Mouse (Mus musculus): ENCODE measurements around the gene Gata1. TPM values are rescaled to one million over a fixed set of nuclear protein-coding genes. Genes with fewer than 3 reads are reported as not detected.
"Not testable (repeated sequence)": the region's sequence is repeated elsewhere in the genome, so short reads cannot be mapped to it uniquely, and the experiment has no call there.

Gata1 gene
- polyA plus RNA-seq, 1 experiment from 2014 or later: 0.08 TPM

DNA sequence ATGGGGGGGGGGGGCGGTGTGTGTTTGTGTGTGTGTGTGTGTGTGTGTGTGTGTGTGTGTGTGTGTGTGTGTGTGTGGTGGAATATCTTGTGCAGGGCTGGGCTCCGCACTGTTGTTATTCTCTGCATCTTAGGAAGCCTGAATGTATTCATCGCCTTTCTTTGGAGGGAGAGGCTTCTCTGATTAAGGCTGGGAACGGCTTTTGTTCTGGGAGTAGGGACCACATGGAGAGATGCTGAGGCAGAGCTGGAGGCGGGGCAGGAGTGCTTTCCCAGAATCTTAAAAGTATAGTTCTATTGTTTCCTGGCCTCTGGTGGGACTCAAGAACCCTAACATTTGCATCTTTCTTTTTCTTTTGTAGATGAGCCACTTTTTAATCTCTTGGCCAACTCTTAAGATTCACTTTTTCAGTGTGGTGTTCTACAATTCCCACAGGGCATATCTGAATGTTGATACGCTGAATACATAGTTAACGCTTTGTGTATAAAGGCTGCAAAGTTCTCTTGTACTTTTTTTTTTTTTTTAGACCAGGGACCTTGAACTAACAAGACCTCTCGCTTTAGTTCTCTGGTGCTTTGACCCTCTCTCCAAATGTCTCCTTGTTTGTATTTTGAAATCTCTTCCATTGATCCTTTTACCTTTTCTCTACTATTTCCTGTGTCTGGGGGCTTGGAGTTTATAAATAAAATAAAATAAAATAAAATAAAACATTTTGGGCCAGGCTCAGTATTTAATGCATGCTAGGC, 35.9 kb upstream of the Gata1 start:
- no peaks in the 10 kb centered on the region for H3K4me1 ChIP-seq (replicated peaks; ENCODE audit: insufficient read depth, low read length)
- H3K9me3 ChIP-seq (replicated peaks; ENCODE audit: low read length): no peaks in the 10 kb centered on the region
- no peak overlapping the region for H3K4me3 ChIP-seq (replicated peaks; ENCODE audit: low read depth, low read length)
- no peak overlapping the region for H3K9ac ChIP-seq (ENCODE audit: low read depth, low read length)
- 53% methylated on average over 7 of the region's 8 CpGs for WGBS
- H3K27ac ChIP-seq: no peak overlapping the region
- no peak for TF ChIP-seq CTCF (IDR thresholded peaks at IDR 0.05; ENCODE audit: low read depth)
- no peaks in the 10 kb centered on the region for H3K36me3 ChIP-seq (ENCODE audit: insufficient read depth, low read length)
- ATAC-seq (replicated peaks; ENCODE audit: low FRiP score, low read depth): no peak
- no peak overlapping the region for H3K4me2 ChIP-seq (ENCODE audit: low read length)
- H3K27me3 ChIP-seq (ENCODE audit: insufficient read depth, low read length): no peaks in the 10 kb centered on the region
- no peak for DNase-seq (ENCODE audit: low spot score)

DNA sequence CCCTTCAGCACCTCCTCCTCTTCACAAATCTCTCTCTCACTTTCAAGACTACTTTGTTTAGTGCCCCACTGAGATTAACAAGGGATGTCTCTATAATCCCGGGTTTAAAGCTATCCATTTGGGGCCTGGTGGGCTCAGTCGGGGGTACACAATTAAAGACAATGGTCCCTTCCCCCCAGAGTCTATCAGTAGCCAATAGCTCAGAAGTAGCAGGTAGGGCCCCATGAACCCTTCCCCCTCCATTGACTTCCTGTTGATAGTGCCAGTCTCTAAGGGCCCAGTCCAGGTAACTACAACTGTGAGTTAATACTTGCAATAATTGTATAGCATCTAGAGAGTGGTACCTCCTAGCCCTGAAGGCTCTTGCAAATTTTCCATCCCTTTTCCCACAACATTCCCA, 35.3 kb upstream of the Gata1 start:
- no peak overlapping the region for H3K4me3 ChIP-seq (replicated peaks; ENCODE audit: low read depth, low read length)
- no peaks in the 10 kb centered on the region for H3K36me3 ChIP-seq (ENCODE audit: insufficient read depth, low read length)
- TF ChIP-seq CTCF (IDR thresholded peaks at IDR 0.05; ENCODE audit: low read depth): no peak
- ATAC-seq (replicated peaks; ENCODE audit: low FRiP score, low read depth) (no peak), DNase-seq (ENCODE audit: low spot score) (no peak)
- no peak overlapping the region for H3K4me2 ChIP-seq (ENCODE audit: low read length)
- 18% methylated on average over 2 of the region's 2 CpGs for WGBS
- no peak overlapping the region for H3K27ac ChIP-seq
- H3K9me3 ChIP-seq (replicated peaks; ENCODE audit: low read length): no peaks in the 10 kb centered on the region
- H3K4me1 ChIP-seq (replicated peaks; ENCODE audit: insufficient read depth, low read length): no peaks in the 10 kb centered on the region
- no peaks in the 10 kb centered on the region for H3K27me3 ChIP-seq (ENCODE audit: insufficient read depth, low read length)
- no peak overlapping the region for H3K9ac ChIP-seq (ENCODE audit: low read depth, low read length)

DNA sequence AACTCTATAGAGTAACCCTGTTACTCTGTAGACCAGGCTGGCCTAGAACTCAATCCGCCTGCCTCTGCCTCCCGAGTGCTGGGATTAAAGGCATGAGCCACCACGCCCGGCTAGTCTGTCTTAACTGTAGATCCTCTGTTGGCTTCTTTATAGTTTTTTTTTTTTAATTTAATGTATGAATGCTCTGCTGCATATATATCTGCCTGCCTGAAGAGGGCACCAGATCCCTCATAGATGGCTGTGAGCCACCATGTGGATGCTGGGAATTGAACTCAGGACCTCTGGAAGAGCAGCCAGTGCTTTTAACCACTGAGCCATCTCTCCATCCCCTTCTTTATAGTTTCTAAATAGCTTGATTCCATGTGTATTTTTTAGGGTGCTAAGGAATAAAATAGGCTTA, 31.5 kb upstream of the Gata1 start:
- H3K4me3 ChIP-seq (replicated peaks; ENCODE audit: low read depth, low read length); ATAC-seq (replicated peaks; ENCODE audit: low FRiP score, low read depth); DNase-seq (ENCODE audit: low spot score); H3K27ac ChIP-seq; H3K27me3 ChIP-seq (ENCODE audit: insufficient read depth, low read length); H3K9ac ChIP-seq (ENCODE audit: low read depth, low read length); H3K4me2 ChIP-seq (ENCODE audit: low read length); H3K4me1 ChIP-seq (replicated peaks; ENCODE audit: insufficient read depth, low read length); H3K9me3 ChIP-seq (replicated peaks; ENCODE audit: low read length); H3K36me3 ChIP-seq (ENCODE audit: insufficient read depth, low read length): not testable (repeated sequence)
- WGBS: 89% methylated on average over 4 of the region's 4 CpGs

DNA sequence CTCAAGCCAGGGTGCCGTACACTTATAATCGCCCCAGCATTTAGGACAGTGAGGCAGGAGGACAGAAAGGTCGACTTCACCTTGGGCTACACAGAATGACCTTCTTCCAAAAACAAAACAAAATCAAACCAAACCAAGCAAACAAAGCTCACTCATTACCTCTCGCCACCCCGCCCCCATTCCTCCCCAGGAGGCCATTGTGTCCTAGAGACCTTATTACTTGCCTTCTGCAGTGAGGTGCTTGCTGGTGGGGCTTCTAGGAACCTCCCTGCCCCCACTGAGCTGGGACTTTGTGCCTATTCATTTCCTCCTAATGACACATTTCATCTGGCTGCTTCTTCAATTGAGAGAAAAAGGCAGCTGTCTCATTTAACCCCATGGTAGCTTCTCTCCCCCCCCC, 30.7 kb upstream of the Gata1 start:
- 52% methylated on average over 5 of the region's 5 CpGs for WGBS
- no peak overlapping the region for H3K27ac ChIP-seq
- H3K36me3 ChIP-seq (ENCODE audit: insufficient read depth, low read length): no peaks in the 10 kb centered on the region
- no peak overlapping the region for H3K4me2 ChIP-seq (ENCODE audit: low read length)
- H3K9ac ChIP-seq (ENCODE audit: low read depth, low read length): no peak overlapping the region
- H3K9me3 ChIP-seq (replicated peaks; ENCODE audit: low read length): no peaks in the 10 kb centered on the region
- no peaks in the 10 kb centered on the region for H3K27me3 ChIP-seq (ENCODE audit: insufficient read depth, low read length)
- no peak for TF ChIP-seq CTCF (IDR thresholded peaks at IDR 0.05; ENCODE audit: low read depth)
- DNase-seq (ENCODE audit: low spot score) (no peak), ATAC-seq (replicated peaks; ENCODE audit: low FRiP score, low read depth) (no peak)
- H3K4me1 ChIP-seq (replicated peaks; ENCODE audit: insufficient read depth, low read length): no peaks in the 10 kb centered on the region
- no peak overlapping the region for H3K4me3 ChIP-seq (replicated peaks; ENCODE audit: low read depth, low read length)

DNA sequence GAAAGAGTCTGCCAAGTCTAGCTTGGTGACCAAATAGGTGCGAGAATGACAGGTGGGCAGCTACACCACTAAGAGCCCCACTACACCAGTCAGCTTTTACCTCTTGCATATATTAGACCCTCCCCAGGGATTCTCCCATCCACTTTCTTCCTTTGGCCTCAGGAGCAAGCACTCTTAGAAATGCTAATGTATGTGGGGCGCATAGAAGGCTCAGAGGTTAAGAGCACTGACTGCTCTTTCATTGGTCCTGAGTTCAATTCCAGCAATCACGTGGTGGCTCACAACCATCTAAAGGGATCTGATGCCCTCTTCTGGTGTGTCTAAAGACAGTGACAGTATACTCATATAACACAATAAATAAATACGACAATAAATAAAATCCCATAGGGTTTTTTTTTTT, 25.1 kb upstream of the Gata1 start:
- H3K9ac ChIP-seq (ENCODE audit: low read depth, low read length): no peak overlapping the region
- H3K9me3 ChIP-seq (replicated peaks; ENCODE audit: low read length): no peaks in the 10 kb centered on the region
- no peak for TF ChIP-seq CTCF (IDR thresholded peaks at IDR 0.05; ENCODE audit: low read depth)
- no peaks in the 10 kb centered on the region for H3K36me3 ChIP-seq (ENCODE audit: insufficient read depth, low read length)
- no peaks in the 10 kb centered on the region for H3K27me3 ChIP-seq (ENCODE audit: insufficient read depth, low read length)
- WGBS: 61% methylated on average over 4 of the region's 4 CpGs
- no peaks in the 10 kb centered on the region for H3K4me1 ChIP-seq (replicated peaks; ENCODE audit: insufficient read depth, low read length)
- DNase-seq (ENCODE audit: low spot score): no peak
- no peak overlapping the region for H3K4me3 ChIP-seq (replicated peaks; ENCODE audit: low read depth, low read length)
- no peak overlapping the region for H3K4me2 ChIP-seq (ENCODE audit: low read length)
- no peak overlapping the region for H3K27ac ChIP-seq
- no peak for ATAC-seq (replicated peaks; ENCODE audit: low FRiP score, low read depth)

DNA sequence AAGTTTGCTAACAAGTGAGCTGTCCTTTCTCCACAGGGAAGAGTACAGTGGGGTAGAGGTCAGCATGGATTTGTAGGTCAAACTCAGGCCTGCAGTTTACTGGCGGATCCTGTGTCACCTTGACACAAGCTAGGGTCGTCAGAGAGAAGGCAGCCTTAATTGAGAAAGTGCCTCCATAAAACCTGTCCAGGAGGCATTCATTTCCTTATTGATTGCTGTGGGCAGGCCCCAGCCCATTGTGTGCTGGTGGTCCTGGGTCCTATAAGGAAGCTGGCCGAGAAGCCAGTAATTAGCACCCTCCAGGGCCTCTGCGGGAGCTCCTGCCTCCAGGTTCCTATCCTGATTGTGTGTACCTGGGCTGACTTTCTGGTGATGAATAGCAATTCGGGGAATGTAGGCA, 24.1 kb upstream of the Gata1 start:
- no peak for TF ChIP-seq CTCF (IDR thresholded peaks at IDR 0.05; ENCODE audit: low read depth)
- H3K9ac ChIP-seq (ENCODE audit: low read depth, low read length): no peak overlapping the region
- no peaks in the 10 kb centered on the region for H3K9me3 ChIP-seq (replicated peaks; ENCODE audit: low read length)
- no peak overlapping the region for H3K27ac ChIP-seq
- H3K27me3 ChIP-seq (ENCODE audit: insufficient read depth, low read length): no peaks in the 10 kb centered on the region
- no peak overlapping the region for H3K4me3 ChIP-seq (replicated peaks; ENCODE audit: low read depth, low read length)
- H3K36me3 ChIP-seq (ENCODE audit: insufficient read depth, low read length): no peaks in the 10 kb centered on the region
- ATAC-seq (replicated peaks; ENCODE audit: low FRiP score, low read depth) (no peak), DNase-seq (ENCODE audit: low spot score) (no peak)
- no peaks in the 10 kb centered on the region for H3K4me1 ChIP-seq (replicated peaks; ENCODE audit: insufficient read depth, low read length)
- H3K4me2 ChIP-seq (ENCODE audit: low read length): no peak overlapping the region
- WGBS: 34% methylated on average over 5 of the region's 5 CpGs
